Mouse (Mus musculus) E14TG2a.4 (cell line): ENCODE measurements around the gene Taf1c.

Experiments
- H3K27me3 ChIP-seq: 2 replicates; pipeline ENCODE4 v1.6.1; 2014; ENCODE audit warnings: low read length, control low read depth; ENCODE audit not compliant: insufficient read depth
- H3K36me3 ChIP-seq: 2 replicates; pipeline ENCODE4 v1.6.1; 2014; ENCODE audit warnings: low read length, control low read depth; ENCODE audit not compliant: insufficient read depth
- H3K4me1 ChIP-seq: replicated peaks from 2 replicates; pipeline ENCODE4 v1.6.1; 2014; ENCODE audit warnings: low read depth, low read length, control low read depth
- H3K4me3 ChIP-seq: replicated peaks from 2 replicates; pipeline ENCODE4 v1.5.1; 2014; ENCODE audit warnings: mild to moderate bottlenecking, low read length
- H3K9me3 ChIP-seq: 2 replicates; pipeline ENCODE4 v1.6.1; 2014; ENCODE audit warnings: low read length, control low read depth
- CTCF ChIP-seq: conservative IDR thresholded peaks from 2 replicates; pipeline ENCODE4 v1.5.1; 2014; ENCODE audit warnings: low read length
- NANOG ChIP-seq: IDR thresholded peaks from 2 replicates; pipeline ENCODE4 v1.6.1; 2014; ENCODE audit warnings: borderline replicate concordance, low read length, mixed read lengths
- POU5F1 ChIP-seq: IDR thresholded peaks from 2 replicates; pipeline ENCODE4 v1.6.1; 2014; ENCODE audit warnings: low read length, borderline replicate concordance

Gene Taf1c

DNA sequence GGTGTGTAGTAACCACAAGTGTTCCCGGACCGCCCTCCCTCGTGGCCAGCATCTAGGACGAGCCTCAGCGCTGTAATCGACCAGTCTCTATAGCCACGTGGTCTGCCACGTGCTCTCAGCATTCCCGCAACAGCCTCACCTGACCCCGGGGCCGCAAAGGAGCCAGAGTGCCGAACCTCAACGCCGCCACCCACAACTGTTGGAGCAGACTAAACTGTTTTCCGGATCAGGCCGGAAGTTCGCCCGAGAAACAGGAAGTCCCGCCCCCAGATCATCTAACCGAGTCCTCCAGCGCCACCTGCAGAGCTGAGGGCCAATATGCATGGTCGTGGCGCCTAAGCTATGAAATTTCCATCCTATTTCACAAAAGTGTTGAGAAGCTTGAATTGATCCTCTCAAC lies at the start of gene Taf1c:
Taf1c (minus strand) TSS at position 227 of the 400 bp plus-strand sequence.
- H3K4me1 ChIP-seq, result peaks cover 32% of the 10 kb centered on the region
- TF ChIP-seq NANOG (no peak), CTCF (peak; percentile 48), POU5F1 (no peak)
- peak within 1 kb of the TSS; percentile 89 for H3K4me3 ChIP-seq
- peaks cover 37% of the 10 kb centered on the region for H3K36me3 ChIP-seq
- H3K27me3 ChIP-seq, result no peaks in the 10 kb centered on the region
- peaks cover 22% of the 10 kb centered on the region for H3K9me3 ChIP-seq

GRCm38 (mm10) chr8:119651324-119651723 lies 46.3 kb upstream of the Taf1c start:
- peaks cover 10% of the 10 kb centered on the region; the same call in 1 of the 2 replicates for H3K27me3 ChIP-seq
- no peak for TF ChIP-seq NANOG
- no peak for TF ChIP-seq POU5F1
- no peak for TF ChIP-seq CTCF
- peaks cover 10% of the 10 kb centered on the region for H3K9me3 ChIP-seq
- H3K4me1 ChIP-seq, result peaks cover 6% of the 10 kb centered on the region
- no peaks in the 10 kb centered on the region for H3K36me3 ChIP-seq
- H3K4me3 ChIP-seq, result no peak overlapping the region

DNA sequence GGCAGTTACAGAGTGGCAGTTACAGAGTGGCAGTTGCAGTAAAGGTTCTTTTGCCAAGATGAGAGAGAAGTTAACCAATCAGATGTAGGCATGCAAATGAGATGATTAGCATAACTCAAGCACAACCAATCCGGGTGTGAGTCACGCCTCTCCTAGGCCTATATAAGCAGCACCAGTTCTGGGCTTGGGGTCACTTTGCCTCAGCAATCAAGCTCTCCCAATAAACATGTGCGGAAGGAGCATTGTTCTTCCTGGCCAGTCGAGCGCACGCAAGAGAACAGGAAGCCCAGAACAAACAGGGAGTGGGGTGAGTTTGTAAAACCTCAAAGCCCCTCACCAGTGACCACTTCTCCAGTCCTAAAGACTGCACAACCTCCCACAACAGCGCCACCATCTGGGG lies 41.8 kb upstream of the Taf1c start:
- H3K4me3 ChIP-seq, result no peak overlapping the region
- H3K36me3 ChIP-seq, result no peaks in the 10 kb centered on the region
- TF ChIP-seq CTCF (0 out of 2 replicates have a peak, but pooled peaks have one; percentile 5), POU5F1 (no peak), NANOG (no peak)
- peaks cover 11% of the 10 kb centered on the region for H3K9me3 ChIP-seq
- H3K4me1 ChIP-seq, result peaks cover 4% of the 10 kb centered on the region; the same call in 1 of the 2 replicates
- H3K27me3 ChIP-seq, result peaks cover 38% of the 10 kb centered on the region

DNA sequence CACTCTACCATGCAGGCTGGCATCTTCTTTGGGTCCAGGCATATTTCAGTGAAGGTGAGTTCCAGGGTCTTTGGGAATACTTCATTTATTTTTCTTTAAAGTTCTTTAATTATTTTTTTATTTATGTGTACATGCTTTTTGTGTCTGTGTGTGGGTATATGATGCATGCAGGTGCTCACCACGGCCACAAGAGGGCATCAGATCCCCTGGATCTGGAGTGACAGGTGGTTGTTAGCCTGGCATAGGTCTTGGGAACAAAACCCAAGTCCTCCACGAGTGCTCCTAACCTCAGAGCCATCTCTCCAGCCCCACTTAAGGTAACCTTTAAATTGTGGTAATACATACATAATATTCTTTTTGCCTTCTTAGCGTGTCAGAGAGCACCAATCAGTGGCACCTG lies 41.2 kb upstream of the Taf1c start:
- no peak for TF ChIP-seq NANOG
- TF ChIP-seq CTCF, result peak; percentile 82
- no peak for TF ChIP-seq POU5F1
- Histone ChIP-seq H3K4me1 (peaks cover 4% of the 10 kb centered on the region; the same call in 1 of the 2 replicates), H3K27me3 (peaks cover 36% of the 10 kb centered on the region), H3K36me3 (no peaks in the 10 kb centered on the region), H3K9me3 (peaks cover 11% of the 10 kb centered on the region), H3K4me3 (no peak overlapping the region)

- Histone ChIP-seq H3K4me1 (peaks cover 4% of the 10 kb centered on the region; the same call in 1 of the 2 replicates), H3K36me3 (no peaks in the 10 kb centered on the region), H3K9me3 (peaks cover 11% of the 10 kb centered on the region), H3K27me3 (peaks cover 42% of the 10 kb centered on the region), H3K4me3 (no peak overlapping the region)
- TF ChIP-seq POU5F1 (no peak), NANOG (no peak), CTCF (no peak)
Measured at GRCm38 (mm10) chr8:119644981-119645597, 40.1 kb upstream of the Taf1c start.

DNA sequence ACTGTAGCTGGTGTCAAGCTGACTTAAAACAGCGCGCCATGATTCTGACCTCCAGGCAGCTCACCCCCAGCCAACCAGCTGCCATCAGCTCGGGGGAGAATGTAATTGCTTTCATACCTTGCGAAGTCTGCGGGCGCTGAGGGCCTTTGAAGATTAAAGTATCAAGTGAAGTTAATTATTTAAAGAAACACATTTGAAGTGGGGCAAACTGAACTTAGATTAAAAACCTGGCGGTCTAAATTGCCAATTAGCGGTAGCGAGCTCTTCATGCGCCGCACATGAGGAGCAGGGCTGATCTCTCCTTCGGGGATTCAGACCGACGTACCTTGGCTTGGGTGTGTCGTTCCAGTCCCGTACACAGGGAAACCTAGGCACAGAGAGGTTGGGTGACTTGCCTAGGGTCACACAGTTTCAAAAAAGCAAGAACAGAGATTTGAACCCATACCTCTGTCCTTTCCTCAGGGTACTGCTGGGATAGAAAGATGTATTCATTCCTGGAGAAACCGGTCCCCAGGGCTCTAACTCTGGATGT lies 39.5 kb upstream of the Taf1c start:
- peaks cover 46% of the 10 kb centered on the region for H3K27me3 ChIP-seq
- no peak overlapping the region for H3K4me3 ChIP-seq
- TF ChIP-seq NANOG (no peak), POU5F1 (no peak), CTCF (no peak)
- peaks cover 11% of the 10 kb centered on the region for H3K9me3 ChIP-seq
- H3K36me3 ChIP-seq, result no peaks in the 10 kb centered on the region
- H3K4me1 ChIP-seq, result peaks cover 4% of the 10 kb centered on the region; the same call in 1 of the 2 replicates

DNA sequence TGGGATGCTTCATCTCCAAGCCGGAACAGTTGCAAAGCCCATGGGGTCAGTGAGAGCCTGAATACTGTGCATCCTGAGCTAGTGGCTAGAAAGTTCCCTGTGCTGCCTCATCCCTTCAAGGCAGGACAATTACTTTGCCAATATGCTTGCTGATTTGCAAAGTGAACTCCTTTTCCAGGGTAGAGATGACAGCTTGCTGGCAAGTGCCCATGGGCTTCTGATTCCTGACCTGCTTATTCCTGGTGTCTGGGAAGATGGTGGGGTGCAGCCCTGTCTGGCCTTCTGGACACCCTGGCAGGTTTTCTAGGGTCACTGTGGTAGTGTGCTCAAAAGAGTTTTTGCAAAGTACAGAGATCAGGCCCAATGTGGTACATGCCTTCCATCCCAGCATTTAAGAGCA lies 37.9 kb upstream of the Taf1c start:
- H3K27me3 ChIP-seq, result peaks cover 50% of the 10 kb centered on the region
- TF ChIP-seq POU5F1 (no peak), NANOG (no peak), CTCF (no peak)
- H3K9me3 ChIP-seq, result peaks cover 11% of the 10 kb centered on the region
- H3K4me1 ChIP-seq, result peaks cover 4% of the 10 kb centered on the region; the same call in 1 of the 2 replicates
- H3K4me3 ChIP-seq, result no peak overlapping the region
- no peaks in the 10 kb centered on the region for H3K36me3 ChIP-seq

- no peak for TF ChIP-seq NANOG
- no peak for TF ChIP-seq POU5F1
- no peak for TF ChIP-seq CTCF
- H3K4me1 ChIP-seq, result peaks cover 13% of the 10 kb centered on the region
- H3K4me3 ChIP-seq, result no peak overlapping the region
- peaks cover 68% of the 10 kb centered on the region for H3K27me3 ChIP-seq
- H3K36me3 ChIP-seq, result no peaks in the 10 kb centered on the region
- H3K9me3 ChIP-seq, result no peaks in the 10 kb centered on the region
Measured at GRCm38 (mm10) chr8:119641058-119641457, 36.0 kb upstream of the Taf1c start.
